Mouse (Mus musculus) limb, embryonic 15.5 days (tissue): Measurements from ENCODE around the gene Olfr319. TPM values are rescaled to one million over a fixed set of nuclear protein-coding genes. Genes with fewer than 3 reads are reported as not detected.
"Not testable (repeated sequence)": the region's sequence is repeated elsewhere in the genome, so short reads cannot be mapped to it uniquely, and the experiment has no call there.

ENCODE experiments used
- ATAC-seq: fragments of 200-750 bp; cut with Nextera tagmentation; 2 replicates; pipeline ENCODE4 v1.8.0; 2017; ENCODE audit warnings: low read depth, moderate TSS enrichment; ENCODE audit not compliant: insufficient number of reproducible peaks, low FRiP score, low TSS enrichment
- H3K27ac ChIP-seq: fragments of 300-500 bp; sonication (generic); 2 replicates; pipeline ENCODE4 v1.5.1; 2015; ENCODE audit warnings: moderate library complexity, mild to moderate bottlenecking, inconsistent platforms
- H3K27me3 ChIP-seq: fragments of 300-500 bp; sonication (generic); 2 replicates; pipeline ENCODE4 v1.6.1; 2015; ENCODE audit warnings: inconsistent platforms
- H3K36me3 ChIP-seq: fragments of 300-500 bp; sonication (generic); 2 replicates; pipeline ENCODE4 v1.6.1; 2015; ENCODE audit warnings: inconsistent platforms
- H3K4me1 ChIP-seq: fragments of 300-500 bp; sonication (generic); 2 replicates; pipeline ENCODE4 v1.6.1; 2015; ENCODE audit warnings: inconsistent platforms
- H3K4me2 ChIP-seq: fragments of 300-500 bp; sonication (generic); 2 replicates; pipeline ENCODE4 v1.6.1; 2015; ENCODE audit warnings: mild to moderate bottlenecking, inconsistent platforms
- H3K4me3 ChIP-seq: fragments of 300-500 bp; sonication (generic); 2 replicates; pipeline ENCODE4 v1.5.1; 2015; ENCODE audit warnings: mild to moderate bottlenecking, inconsistent platforms
- H3K9ac ChIP-seq: fragments of 300-500 bp; sonication (generic); 2 replicates; pipeline ENCODE4 v1.6.1; 2015; ENCODE audit warnings: inconsistent platforms
- H3K9me3 ChIP-seq: fragments of 300-500 bp; sonication (generic); 2 replicates; pipeline ENCODE4 v1.6.1; 2016; ENCODE audit warnings: inconsistent platforms
- WGBS: fragments of 180-500 bp; shearing (Covaris S2); methylation state at CpG from one replicate; pipeline ENCODE4 v1.1.7; 2015; 5-methylcytosine and 5-hydroxymethylcytosine counted together
- polyA plus RNA-seq: library from polyadenylated mRNA; unstranded; fragments of >200 nt; fragmentation: Nextera tagmentation; extraction: Ambion mirVana; gene quantifications from 2 replicates; pipeline ENCODE4 v1.2.1, GENCODE M21; 2015

Gene Olfr319
- polyA plus RNA-seq, 1 experiment from 2014 or later = not detected

DNA sequence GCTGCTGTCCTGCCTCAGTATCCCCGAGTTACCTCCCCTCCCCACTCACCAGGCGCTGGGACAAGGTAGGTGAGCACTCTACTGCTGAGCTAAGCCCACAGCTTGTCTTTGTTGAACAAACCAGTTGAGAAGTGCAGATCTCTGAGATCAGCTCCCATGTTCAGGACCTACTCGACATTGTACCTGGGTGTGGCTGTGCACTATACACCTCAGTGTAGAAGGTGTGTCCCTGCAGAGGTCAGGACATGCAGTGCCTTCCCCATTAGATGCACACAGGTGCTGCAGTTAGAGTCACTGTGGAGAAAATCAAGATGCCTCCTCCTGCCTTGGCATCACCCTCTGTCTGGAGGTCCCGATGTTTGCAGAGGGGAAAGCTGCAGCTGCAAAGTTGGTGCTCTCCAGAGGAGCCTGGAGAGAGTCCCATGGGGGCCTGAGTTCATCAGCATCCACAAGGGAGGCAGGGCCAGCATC is 39.9 kb downstream of the Olfr319 start, which contains the start of gene Olfr317:
Olfr317 (minus strand) TSS at position 421 of the 471 bp plus-strand sequence.
- no peaks in the 10 kb centered on the region for H3K27me3 ChIP-seq
- no peak within 1 kb of the TSS for H3K27ac ChIP-seq
- no peak for ATAC-seq
- no peak within 1 kb of the TSS for H3K4me2 ChIP-seq
- WGBS = 67% methylated on average over 4 of the region's 4 CpGs
- no peaks in the 10 kb centered on the region for H3K4me1 ChIP-seq
- H3K9ac ChIP-seq = no peak within 1 kb of the TSS
- no peaks in the 10 kb centered on the region for H3K36me3 ChIP-seq
- no peak within 1 kb of the TSS for H3K4me3 ChIP-seq
- no peaks in the 10 kb centered on the region for H3K9me3 ChIP-seq

DNA sequence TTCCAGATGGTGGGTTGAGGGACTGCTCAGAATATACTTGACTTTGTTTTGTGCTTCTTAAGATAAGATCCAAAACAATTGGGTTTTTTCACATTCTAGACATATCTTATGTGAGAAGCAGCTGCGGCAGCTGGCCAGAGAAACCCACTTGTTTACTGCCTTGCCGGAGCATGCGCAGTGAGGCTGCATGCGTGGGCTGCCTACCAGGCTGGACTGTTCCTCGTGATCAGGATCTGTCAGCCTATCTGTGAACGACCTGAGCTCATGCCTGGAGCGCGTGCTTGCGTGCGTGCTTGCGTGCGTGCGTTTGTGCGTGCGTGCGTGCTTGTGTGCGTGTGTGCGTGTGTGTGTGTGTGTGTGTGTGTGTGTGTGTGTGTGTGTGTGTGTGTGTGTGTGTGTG is 52.1 kb downstream of the Olfr319 start:
- not testable (repeated sequence) for H3K9ac ChIP-seq, H3K9me3 ChIP-seq, H3K4me3 ChIP-seq, H3K4me2 ChIP-seq, ATAC-seq, H3K27ac ChIP-seq, H3K27me3 ChIP-seq, H3K4me1 ChIP-seq, H3K36me3 ChIP-seq
- WGBS = 78% methylated on average over 18 of the region's 18 CpGs

DNA sequence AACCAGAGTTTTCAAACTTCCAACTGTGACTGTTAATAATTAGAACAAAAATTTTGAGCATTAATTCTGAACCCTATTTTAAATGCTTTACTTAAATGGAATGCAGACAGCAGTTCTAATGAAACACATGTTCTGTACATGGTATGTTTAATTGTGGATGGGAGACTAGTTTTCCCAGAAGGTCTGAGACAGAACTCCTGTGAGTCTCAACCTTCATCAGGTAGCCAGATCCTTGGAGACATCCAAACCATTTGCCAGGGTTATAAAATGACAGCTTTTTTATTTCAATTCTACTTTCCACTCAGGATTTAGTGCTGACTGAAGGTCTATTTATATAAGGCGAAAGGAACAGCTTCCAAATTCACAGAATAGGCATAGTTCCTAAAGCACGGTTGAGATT is 53.5 kb downstream of the Olfr319 start, which contains the start of gene Olfr316:
Olfr316 (plus strand) TSS at position 301 of the 400 bp plus-strand sequence.
- no peak within 1 kb of the TSS for H3K27ac ChIP-seq
- no peaks in the 10 kb centered on the region for H3K36me3 ChIP-seq
- H3K9me3 ChIP-seq = no peaks in the 10 kb centered on the region
- H3K4me3 ChIP-seq = no peak within 1 kb of the TSS
- ATAC-seq = no peak
- H3K4me2 ChIP-seq = no peak within 1 kb of the TSS
- no peak within 1 kb of the TSS for H3K9ac ChIP-seq
- WGBS = 77% methylated on average over 2 of the region's 2 CpGs
- H3K27me3 ChIP-seq = no peaks in the 10 kb centered on the region
- H3K4me1 ChIP-seq = no peaks in the 10 kb centered on the region

Other genes starting within 250 kb of the Olfr319 start
- gene Lypd9, start 246.2 kb upstream of the Olfr319 start, polyA plus RNA-seq = not detected in 2 replicates
- gene Olfr30, start 236.9 kb upstream of the Olfr319 start, polyA plus RNA-seq = not detected in 2 replicates
- not detected in 2 replicates for gene Olfr332, start 206.6 kb upstream of the Olfr319 start, polyA plus RNA-seq
- gene Olfr331, start 196.6 kb upstream of the Olfr319 start, polyA plus RNA-seq = not detected in 2 replicates
- not detected in 2 replicates for gene Olfr330, start 164.3 kb upstream of the Olfr319 start, polyA plus RNA-seq
- not detected in 2 replicates for gene Olfr329-ps, start 152.7 kb upstream of the Olfr319 start, polyA plus RNA-seq
- not detected in 2 replicates for gene Olfr328, start 143.5 kb upstream of the Olfr319 start, polyA plus RNA-seq
- gene Olfr224, start 128.6 kb upstream of the Olfr319 start, polyA plus RNA-seq = not detected in 2 replicates
- gene Olfr325, start 121.4 kb upstream of the Olfr319 start, polyA plus RNA-seq = not detected in 2 replicates
- not detected in 2 replicates for gene Olfr324, start 104.0 kb upstream of the Olfr319 start, polyA plus RNA-seq
- gene 2210407C18Rik, start 83.1 kb upstream of the Olfr319 start, polyA plus RNA-seq = not detected in 2 replicates
- gene Olfr323, start 68.7 kb upstream of the Olfr319 start, polyA plus RNA-seq = not detected in 2 replicates
- not detected in 2 replicates for gene Trim58, start 58.7 kb upstream of the Olfr319 start, polyA plus RNA-seq
- not detected in 2 replicates for gene Olfr322, start 40.4 kb upstream of the Olfr319 start, polyA plus RNA-seq
- gene Olfr320, start 18.1 kb upstream of the Olfr319 start, polyA plus RNA-seq = not detected in 2 replicates
- not detected in 2 replicates for gene Olfr318, start 24.9 kb downstream of the Olfr319 start, polyA plus RNA-seq
- gene Olfr317, start 40.0 kb downstream of the Olfr319 start, polyA plus RNA-seq = not detected in 2 replicates
- not detected in 2 replicates for gene Olfr316, start 53.6 kb downstream of the Olfr319 start, polyA plus RNA-seq
- gene Olfr315, start 74.0 kb downstream of the Olfr319 start, polyA plus RNA-seq = not detected in 2 replicates
- not detected in 2 replicates for gene Olfr314, start 83.8 kb downstream of the Olfr319 start, polyA plus RNA-seq
- not detected in 2 replicates for gene Fam183b, start 102.8 kb downstream of the Olfr319 start, polyA plus RNA-seq
- gene Olfr313, start 115.8 kb downstream of the Olfr319 start, polyA plus RNA-seq = not detected in 2 replicates
- not detected in 2 replicates for gene Olfr312, start 130.1 kb downstream of the Olfr319 start, polyA plus RNA-seq
- gene Olfr311, start 140.1 kb downstream of the Olfr319 start, polyA plus RNA-seq = not detected in 2 replicates
- 8.2 and 8.9 TPM in 2 replicates for gene Gm12258, start 148.0 kb downstream of the Olfr319 start, polyA plus RNA-seq
- gene 2810021J22Rik, start 168.1 kb downstream of the Olfr319 start, polyA plus RNA-seq = 7.2 and 9.1 TPM in 2 replicates
- gene Zfp39, start 205.1 kb downstream of the Olfr319 start, polyA plus RNA-seq = 6.2 and 6.8 TPM in 2 replicates
- 0.19 TPM in 1 of 2 replicates, not detected in the other for gene Btnl10, start 218.7 kb downstream of the Olfr319 start, polyA plus RNA-seq
- 202 and 230 TPM in 2 replicates for gene Rnf187, start 239.8 kb downstream of the Olfr319 start, polyA plus RNA-seq
- 12.6 and 31.7 TPM in 2 replicates for gene Hist3h2ba, start 249.8 kb downstream of the Olfr319 start, polyA plus RNA-seq